Mouse (Mus musculus) 3T3-L1 (cell line): ENCODE data around the gene Aox2.

Experiments
- DNase-seq: peaks from one replicate; pipeline ENCODE4 v3.0.0-alpha.2; 2015; ENCODE audit warnings: low read depth, low spot score

The Aox2 gene

GRCm38 (mm10) chr1:58346159-58346558 is 68.0 kb downstream of the Aox2 start:
- no peak for DNase-seq

- no peak for DNase-seq
Measured at GRCm38 (mm10) chr1:58348712-58349111, 70.6 kb downstream of the Aox2 start.

- peak; percentile 70 for DNase-seq
Measured at GRCm38 (mm10) chr1:58353238-58353893, 75.2 kb downstream of the Aox2 start.

- DNase-seq = peak; percentile 97
Measured at GRCm38 (mm10) chr1:58358958-58359901, 81.1 kb downstream of the Aox2 start.

GRCm38 (mm10) chr1:58362296-58362695 is 84.2 kb downstream of the Aox2 start:
- DNase-seq = no peak

GRCm38 (mm10) chr1:58364551-58364950 is 86.4 kb downstream of the Aox2 start:
- DNase-seq = no peak

- DNase-seq = no peak
Measured at GRCm38 (mm10) chr1:58365829-58366228, 87.7 kb downstream of the Aox2 start.

- peak; percentile 76 for DNase-seq
Measured at GRCm38 (mm10) chr1:58366737-58367471, 88.8 kb downstream of the Aox2 start.

- no peak for DNase-seq
Measured at GRCm38 (mm10) chr1:58369716-58370115, 91.6 kb downstream of the Aox2 start.

- peak; percentile 63 for DNase-seq
Measured at GRCm38 (mm10) chr1:58374266-58374665, 96.1 kb downstream of the Aox2 start.

- peak; percentile 53 for DNase-seq
Measured at GRCm38 (mm10) chr1:58375574-58376147, 97.5 kb downstream of the Aox2 start.

GRCm38 (mm10) chr1:58382586-58383281 is 104.6 kb downstream of the Aox2 start:
- DNase-seq = no peak

- no peak for DNase-seq
Measured at GRCm38 (mm10) chr1:58391421-58392267, 113.5 kb downstream of the Aox2 start.

GRCm38 (mm10) chr1:58392268-58392651 is 114.1 kb downstream of the Aox2 start:
- DNase-seq = peak; percentile 77

- DNase-seq = peak; percentile 91
Measured at GRCm38 (mm10) chr1:58392652-58393283, 114.6 kb downstream of the Aox2 start, which contains the start of gene Bzw1. Bzw1 (plus strand) TSS chr1:58392898.

- peak; percentile 56 for DNase-seq
Measured at GRCm38 (mm10) chr1:58393284-58394195, 115.4 kb downstream of the Aox2 start.

GRCm38 (mm10) chr1:58395341-58395740 is 117.2 kb downstream of the Aox2 start:
- no peak for DNase-seq

GRCm38 (mm10) chr1:58396179-58396578 is 118.1 kb downstream of the Aox2 start:
- DNase-seq = peak; percentile 58
